Mouse (Mus musculus) hindbrain, embryonic 16.5 days (tissue): ENCODE measurements around the gene Lum. TPM values are rescaled to one million over a fixed set of nuclear protein-coding genes. Genes with fewer than 3 reads are reported as not detected.

Experiments
- ATAC-seq: fragments of 200-750 bp; cut with Nextera tagmentation; 2 replicates; pipeline ENCODE4 v1.8.0; 2017; ENCODE audit warnings: moderate TSS enrichment, moderate library complexity
- H3K27ac ChIP-seq: fragments of 300-500 bp; sonication (generic); 2 replicates; pipeline ENCODE4 v1.5.1; 2014; ENCODE audit warnings: low read depth, mild to moderate bottlenecking, control low read depth, low read length, moderate library complexity
- H3K27me3 ChIP-seq: fragments of 300-500 bp; sonication (generic); replicated peaks from 2 replicates; pipeline ENCODE4 v1.6.1; 2014; ENCODE audit warnings: low read length; ENCODE audit not compliant: control insufficient read depth, insufficient read depth
- H3K36me3 ChIP-seq: fragments of 300-500 bp; sonication (generic); 2 replicates; pipeline ENCODE4 v1.6.1; 2014; ENCODE audit warnings: mild to moderate bottlenecking, low read length, moderate library complexity, mixed read lengths; ENCODE audit not compliant: control insufficient read depth, insufficient read depth
- H3K4me1 ChIP-seq: fragments of 300-500 bp; sonication (generic); 2 replicates; pipeline ENCODE4 v1.6.1; 2014; ENCODE audit warnings: low read depth, low read length; ENCODE audit not compliant: control insufficient read depth, insufficient read depth
- H3K4me2 ChIP-seq: fragments of 300-500 bp; sonication (generic); 2 replicates; pipeline ENCODE4 v1.6.1; 2014; ENCODE audit warnings: mild to moderate bottlenecking, low read length, control low read depth, moderate library complexity
- H3K4me3 ChIP-seq: fragments of 300-500 bp; sonication (generic); 2 replicates; pipeline ENCODE4 v1.5.1; 2014; ENCODE audit warnings: mild to moderate bottlenecking, low read length, control low read depth, moderate library complexity
- H3K9ac ChIP-seq: fragments of 300-500 bp; sonication (generic); 2 replicates; pipeline ENCODE4 v1.6.1; 2014; ENCODE audit warnings: low read depth, mild to moderate bottlenecking, control low read depth, low read length, moderate library complexity
- H3K9me3 ChIP-seq: fragments of 300-500 bp; sonication (generic); 2 replicates; pipeline ENCODE4 v1.6.1; 2014; ENCODE audit warnings: mild to moderate bottlenecking, low read length, moderate library complexity; ENCODE audit not compliant: control insufficient read depth
- WGBS: fragments of 180-500 bp; shearing (Covaris S2); extraction: QIAGEN DNeasy Blood & Tissue Kit; methylation state at CpG from one replicate; pipeline ENCODE4 v1.1.7; 2014; 5-methylcytosine and 5-hydroxymethylcytosine counted together
- polyA plus RNA-seq: library from polyadenylated mRNA; unstranded; fragments of >200 nt; fragmentation: Nextera tagmentation; extraction: Ambion mirVana; gene quantifications from 2 replicates; pipeline ENCODE4 v1.2.1, GENCODE M21; 2015

Lum gene
- polyA plus RNA-seq, 1 experiment from 2014 or later: 16.5 TPM

DNA sequence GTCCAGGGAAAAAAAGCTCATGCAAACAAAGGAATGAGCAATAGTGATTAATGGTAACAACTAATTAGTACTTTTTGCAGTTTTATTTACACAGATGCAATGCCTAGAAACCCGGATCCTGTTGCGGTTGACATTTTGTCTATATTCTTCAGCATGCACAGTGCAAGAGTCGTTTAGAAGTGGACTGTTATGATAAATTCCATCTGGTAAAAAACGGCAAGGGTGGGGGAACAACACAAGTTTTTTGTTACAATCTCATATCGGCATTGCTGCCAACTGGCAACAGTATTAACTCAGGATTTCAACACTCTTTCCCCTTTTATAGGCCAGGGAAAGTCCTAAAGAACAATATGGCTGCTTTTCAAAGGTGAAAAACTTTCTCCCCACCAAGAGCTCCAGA, 22.2 kb downstream of the Lum start:
- no peaks in the 10 kb centered on the region for H3K36me3 ChIP-seq
- H3K4me1 ChIP-seq: no peaks in the 10 kb centered on the region
- H3K9ac ChIP-seq: no peak overlapping the region
- WGBS: 90% methylated on average over 5 of the region's 5 CpGs
- H3K4me2 ChIP-seq: no peak overlapping the region
- no peak overlapping the region for H3K27ac ChIP-seq
- H3K9me3 ChIP-seq: no peaks in the 10 kb centered on the region
- no peak for ATAC-seq
- no peak overlapping the region for H3K4me3 ChIP-seq
- H3K27me3 ChIP-seq: no peaks in the 10 kb centered on the region

DNA sequence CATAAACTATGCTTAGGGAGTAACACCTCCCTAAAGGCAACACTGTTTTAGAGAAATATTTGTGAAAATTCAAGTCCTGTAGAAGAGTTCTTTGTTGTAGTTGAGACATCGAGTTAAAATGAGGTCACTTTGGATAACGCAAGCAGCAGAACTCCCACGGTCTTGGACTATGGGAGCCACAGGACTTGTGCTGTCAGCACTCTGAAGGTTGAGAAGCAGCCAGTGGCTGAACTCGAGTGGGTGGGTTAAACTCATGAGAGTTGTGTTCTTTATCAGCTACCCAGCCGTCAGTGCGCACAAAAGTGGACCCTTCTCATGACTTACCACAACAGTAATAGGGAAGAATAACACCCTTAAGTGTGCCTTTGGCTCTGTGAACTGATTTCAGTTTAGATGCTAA, 24.6 kb downstream of the Lum start:
- Histone ChIP-seq H3K27me3 (no peaks in the 10 kb centered on the region), H3K36me3 (no peaks in the 10 kb centered on the region), H3K9me3 (no peaks in the 10 kb centered on the region), H3K4me3 (no peak overlapping the region), H3K9ac (no peak overlapping the region), H3K4me1 (no peaks in the 10 kb centered on the region), H3K4me2 (no peak overlapping the region), H3K27ac (no peak overlapping the region)
- WGBS: 85% methylated on average over 6 of the region's 6 CpGs
- ATAC-seq: no peak

DNA sequence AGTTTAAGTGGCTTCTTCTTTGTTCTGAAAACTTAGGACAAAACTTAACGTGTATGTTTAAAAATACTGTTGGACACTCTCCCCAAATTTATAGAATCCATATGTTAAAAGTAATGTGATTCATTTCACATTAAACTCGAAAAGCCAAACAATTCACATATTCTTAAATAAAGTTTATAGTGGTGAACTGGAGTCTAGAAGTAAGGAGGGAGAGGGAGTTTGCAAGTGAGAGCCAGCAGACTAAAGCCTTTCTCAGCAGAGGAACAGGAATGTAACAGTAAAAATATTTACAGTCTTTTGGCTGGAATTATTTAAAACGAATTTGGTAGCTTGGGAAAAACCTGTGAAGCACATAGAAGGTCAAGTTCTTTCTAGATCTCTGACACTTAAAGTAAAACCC, 26.1 kb downstream of the Lum start:
- H3K9me3 ChIP-seq: no peaks in the 10 kb centered on the region
- H3K4me3 ChIP-seq: no peak overlapping the region
- H3K4me2 ChIP-seq: no peak overlapping the region
- H3K27me3 ChIP-seq: no peaks in the 10 kb centered on the region
- ATAC-seq: no peak
- WGBS: 64% methylated on average over 3 of the region's 3 CpGs
- no peak overlapping the region for H3K9ac ChIP-seq
- H3K36me3 ChIP-seq: no peaks in the 10 kb centered on the region
- no peaks in the 10 kb centered on the region for H3K4me1 ChIP-seq
- H3K27ac ChIP-seq: no peak overlapping the region

DNA sequence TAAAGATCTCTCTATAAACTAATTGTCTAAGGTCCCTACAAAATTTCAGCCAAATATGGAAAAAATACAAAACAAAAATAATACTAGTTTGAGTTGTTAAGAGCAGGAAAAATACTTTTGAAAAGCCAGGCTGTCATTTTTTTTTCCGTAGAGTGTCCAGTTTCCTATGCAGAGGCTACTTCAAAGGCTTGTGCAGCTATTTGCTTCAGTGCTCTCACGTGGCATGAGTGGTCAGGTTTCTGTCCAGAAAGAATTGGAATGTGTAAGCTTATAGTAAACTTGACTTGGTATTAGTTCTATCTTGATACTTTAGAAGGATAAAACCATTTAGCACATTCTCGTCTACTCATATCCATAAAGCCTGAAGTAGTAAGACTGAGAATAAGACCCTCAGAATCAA, 26.8 kb downstream of the Lum start:
- no peaks in the 10 kb centered on the region for H3K9me3 ChIP-seq
- H3K27me3 ChIP-seq: no peaks in the 10 kb centered on the region
- H3K4me1 ChIP-seq: no peaks in the 10 kb centered on the region
- ATAC-seq: no peak
- H3K27ac ChIP-seq: no peak overlapping the region
- no peaks in the 10 kb centered on the region for H3K36me3 ChIP-seq
- H3K9ac ChIP-seq: no peak overlapping the region
- no peak overlapping the region for H3K4me3 ChIP-seq
- WGBS: 82% methylated on average over 3 of the region's 3 CpGs
- H3K4me2 ChIP-seq: no peak overlapping the region

DNA sequence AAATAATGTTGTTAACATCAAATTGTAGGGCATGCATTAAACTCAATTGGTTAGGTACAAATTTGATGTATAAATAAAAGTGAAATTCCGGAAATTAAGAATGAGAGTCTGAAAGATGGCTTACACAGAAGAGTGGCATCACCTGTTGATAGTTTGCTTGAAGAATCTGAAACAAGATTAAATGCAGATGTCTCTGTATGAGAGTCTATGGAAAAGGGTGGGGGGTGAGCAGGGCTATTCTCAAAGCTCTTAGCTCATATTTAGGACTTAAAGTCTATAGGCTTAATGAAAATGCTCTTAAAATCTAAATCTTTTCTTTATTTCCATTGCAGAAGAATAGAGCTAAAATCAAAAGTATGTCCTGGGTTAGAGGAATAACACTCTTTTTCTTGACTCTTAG, 30.8 kb downstream of the Lum start:
- ATAC-seq: no peak
- no peak overlapping the region for H3K9ac ChIP-seq
- H3K27ac ChIP-seq: no peak overlapping the region
- H3K36me3 ChIP-seq: no peaks in the 10 kb centered on the region
- H3K4me3 ChIP-seq: no peak overlapping the region
- no peaks in the 10 kb centered on the region for H3K27me3 ChIP-seq
- no peaks in the 10 kb centered on the region for H3K4me1 ChIP-seq
- no peak overlapping the region for H3K4me2 ChIP-seq
- 87% methylated on average over 1 of the region's 1 CpGs for WGBS
- no peaks in the 10 kb centered on the region for H3K9me3 ChIP-seq

DNA sequence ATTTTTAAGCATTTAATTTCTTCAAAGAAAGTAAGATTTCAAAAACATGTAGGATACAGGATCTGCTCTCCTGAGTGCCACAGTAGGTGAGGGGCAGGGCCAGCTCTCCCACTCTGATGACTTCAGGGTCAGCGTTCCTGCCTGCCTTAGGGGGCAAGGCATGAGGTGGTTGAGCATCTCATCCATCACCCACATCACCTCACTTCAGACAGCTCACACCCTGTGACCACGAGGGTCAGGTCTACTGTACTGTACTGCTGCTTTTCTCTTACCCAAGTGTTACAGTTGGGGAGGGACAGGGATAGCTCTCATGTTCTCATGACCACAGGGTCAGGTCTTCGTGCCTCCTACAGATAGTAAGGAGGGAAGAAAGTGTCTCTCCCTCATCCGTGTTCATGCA, 36.8 kb downstream of the Lum start:
- Histone ChIP-seq H3K27me3 (no peaks in the 10 kb centered on the region), H3K36me3 (no peaks in the 10 kb centered on the region), H3K27ac (no peak overlapping the region), H3K4me1 (no peaks in the 10 kb centered on the region), H3K9ac (no peak overlapping the region), H3K9me3 (no peaks in the 10 kb centered on the region), H3K4me2 (no peak overlapping the region), H3K4me3 (no peak overlapping the region)
- WGBS: 78% methylated on average over 4 of the region's 4 CpGs
- ATAC-seq: no peak

DNA sequence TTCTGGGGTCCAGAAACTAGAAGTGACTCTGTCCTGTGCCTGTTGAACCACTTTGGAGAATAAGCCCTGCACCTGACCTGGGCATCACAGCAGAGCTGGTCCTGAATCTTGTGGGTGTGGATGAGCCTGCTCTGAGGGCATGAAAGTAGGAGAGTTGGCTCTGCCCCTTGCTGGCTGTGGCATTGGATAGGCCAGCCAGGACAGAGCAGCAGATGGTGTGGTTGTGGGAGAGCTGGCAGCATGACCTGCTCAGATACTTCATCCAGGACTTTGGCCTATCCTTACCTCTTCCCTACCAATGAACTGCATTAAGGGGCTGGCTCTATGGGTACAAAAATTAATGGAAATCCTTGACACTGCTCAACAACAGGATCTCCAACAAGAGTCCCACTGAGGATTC, 38.3 kb downstream of the Lum start:
- ATAC-seq: no peak
- Histone ChIP-seq H3K27me3 (no peaks in the 10 kb centered on the region), H3K4me1 (no peaks in the 10 kb centered on the region), H3K9ac (no peak overlapping the region), H3K27ac (no peak overlapping the region), H3K4me3 (no peak overlapping the region), H3K36me3 (no peaks in the 10 kb centered on the region), H3K4me2 (no peak overlapping the region), H3K9me3 (no peaks in the 10 kb centered on the region)

DNA sequence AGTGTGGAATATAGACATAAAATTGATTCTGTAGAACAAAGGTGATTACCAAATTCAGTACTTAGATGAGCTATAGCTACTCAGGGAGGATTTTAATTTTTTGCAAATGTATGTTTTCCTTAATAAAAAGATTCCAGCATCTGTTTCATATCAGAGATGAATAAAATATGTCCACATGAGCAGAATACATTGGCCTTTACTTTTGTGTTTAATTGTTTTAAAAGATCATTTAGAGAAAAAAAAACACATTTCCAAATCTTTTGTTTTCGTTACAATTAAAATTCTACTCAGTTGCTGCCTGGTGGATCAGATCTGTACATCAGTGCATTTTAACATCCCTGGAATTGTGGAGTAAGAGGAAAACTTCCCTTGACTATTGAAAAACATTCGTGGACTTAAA, 41.7 kb downstream of the Lum start, which contains the start of gene Kera:
Gene Kera, plus strand, starts transcription at position 301 of the 400 bp plus-strand sequence.
- Histone ChIP-seq H3K36me3 (no peaks in the 10 kb centered on the region), H3K4me2 (no peak within 1 kb of the TSS), H3K4me1 (no peaks in the 10 kb centered on the region), H3K4me3 (no peak within 1 kb of the TSS), H3K9ac (no peak within 1 kb of the TSS), H3K27me3 (no peaks in the 10 kb centered on the region), H3K9me3 (no peaks in the 10 kb centered on the region), H3K27ac (no peak within 1 kb of the TSS)
- 79% methylated on average over 2 of the region's 2 CpGs for WGBS
- no peak for ATAC-seq
